Mouse (Mus musculus) forebrain, embryonic 16.5 days (tissue): ENCODE data around the gene Tas2r137. TPM values are rescaled to one million over a fixed set of nuclear protein-coding genes. Genes with fewer than 3 reads are reported as not detected.

ENCODE experiments used
- ATAC-seq: fragments of 200-750 bp; cut with Nextera tagmentation; 2 replicates; pipeline ENCODE4 v1.8.0; 2017; ENCODE audit warnings: mild to moderate bottlenecking, moderate library complexity
- H3K27ac ChIP-seq: fragments of 300-500 bp; sonication (generic); 2 replicates; pipeline ENCODE4 v1.5.1; 2014; ENCODE audit warnings: low read length, control low read depth
- H3K27me3 ChIP-seq: fragments of 300-500 bp; sonication (generic); replicated peaks from 2 replicates; pipeline ENCODE4 v1.6.1; 2014; ENCODE audit warnings: low read length; ENCODE audit not compliant: control insufficient read depth, insufficient read depth
- H3K36me3 ChIP-seq: fragments of 300-500 bp; sonication (generic); 2 replicates; pipeline ENCODE4 v1.6.1; 2014; ENCODE audit not compliant: control insufficient read depth, insufficient read depth
- H3K4me1 ChIP-seq: fragments of 300-500 bp; sonication (generic); replicated peaks from 2 replicates; pipeline ENCODE4 v1.6.1; 2014; ENCODE audit warnings: low read length; ENCODE audit not compliant: control insufficient read depth, insufficient read depth
- H3K4me2 ChIP-seq: fragments of 300-500 bp; sonication (generic); 2 replicates; pipeline ENCODE4 v1.6.1; 2014; ENCODE audit warnings: mild to moderate bottlenecking, low read length, control low read depth
- H3K4me3 ChIP-seq: fragments of 300-500 bp; sonication (generic); replicated peaks from 2 replicates; pipeline ENCODE4 v1.5.1; 2014; ENCODE audit warnings: mild to moderate bottlenecking, low read length, control low read depth
- H3K9ac ChIP-seq: fragments of 300-500 bp; sonication (generic); replicated peaks from 2 replicates; pipeline ENCODE4 v1.6.1; 2014; ENCODE audit warnings: low read depth, low read length, control low read depth
- H3K9me3 ChIP-seq: fragments of 300-500 bp; sonication (generic); 2 replicates; pipeline ENCODE4 v1.6.1; 2016; ENCODE audit warnings: low read length; ENCODE audit not compliant: control insufficient read depth
- WGBS: fragments of 180-500 bp; shearing (Covaris S2); extraction: QIAGEN DNeasy Blood & Tissue Kit; methylation state at CpG from one replicate; pipeline ENCODE4 v1.1.7; 2014; 5-methylcytosine and 5-hydroxymethylcytosine counted together
- polyA plus RNA-seq: library from polyadenylated mRNA; unstranded; fragments of >200 nt; fragmentation: Nextera tagmentation; extraction: Ambion mirVana; gene quantifications from 2 replicates; pipeline ENCODE4 v1.2.1, GENCODE M21; 2015

Gene Tas2r137
- polyA plus RNA-seq, 1 experiment from 2014 or later: not detected

DNA sequence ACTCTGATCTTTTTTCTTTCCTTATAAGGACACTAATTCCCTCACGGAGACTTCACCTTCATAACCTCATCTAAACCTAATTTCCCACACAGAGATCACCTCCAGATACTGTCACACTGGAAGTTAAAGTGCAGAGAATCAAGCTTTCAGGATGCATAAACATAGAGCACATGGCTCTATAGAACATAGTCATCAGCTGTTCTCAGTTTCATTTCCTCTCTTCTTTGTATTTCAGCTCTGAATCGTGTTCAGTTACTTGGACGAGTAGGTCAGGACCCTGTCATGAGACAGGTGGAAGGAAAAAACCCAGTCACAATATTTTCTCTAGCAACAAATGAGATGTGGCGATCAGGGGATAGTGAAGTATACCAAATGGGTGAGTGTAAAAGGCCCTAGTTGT lies 14.9 kb upstream of the Tas2r137 start:
- Histone ChIP-seq H3K36me3 (peaks cover 38% of the 10 kb centered on the region), H3K9me3 (peaks cover 5% of the 10 kb centered on the region; the same call in 1 of the 2 replicates), H3K4me2 (no peak overlapping the region), H3K27ac (no peak overlapping the region), H3K27me3 (no peaks in the 10 kb centered on the region), H3K4me1 (peaks cover 10% of the 10 kb centered on the region), H3K9ac (no peak overlapping the region), H3K4me3 (no peak overlapping the region)
- no peak for ATAC-seq
- 84% methylated on average over 4 of the region's 4 CpGs for WGBS

DNA sequence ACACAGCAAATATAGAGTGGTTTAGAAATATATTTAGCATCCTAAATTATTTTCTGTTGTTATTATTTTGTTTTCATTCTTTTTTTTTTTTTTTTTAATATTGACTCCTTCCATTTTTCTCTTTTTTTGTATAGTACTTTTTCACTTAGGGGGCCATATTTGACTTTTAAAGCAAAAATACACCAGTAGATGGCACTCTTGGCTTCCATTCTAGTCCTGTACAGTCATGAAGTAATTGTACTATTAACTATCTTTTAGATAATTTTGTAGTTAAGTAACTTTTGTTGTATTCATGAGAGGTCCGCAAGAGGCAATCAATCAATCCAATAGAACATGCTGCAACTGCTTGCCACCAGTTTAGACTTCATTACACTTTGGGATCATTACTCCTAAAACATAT lies 11.3 kb upstream of the Tas2r137 start:
- 92% methylated on average over 1 of the region's 1 CpGs for WGBS
- Histone ChIP-seq H3K4me2 (no peak overlapping the region), H3K9ac (no peak overlapping the region), H3K4me1 (no peaks in the 10 kb centered on the region), H3K27ac (no peak overlapping the region), H3K4me3 (no peak overlapping the region), H3K9me3 (peaks cover 5% of the 10 kb centered on the region; the same call in 1 of the 2 replicates), H3K36me3 (peaks cover 48% of the 10 kb centered on the region), H3K27me3 (no peaks in the 10 kb centered on the region)
- no peak for ATAC-seq

DNA sequence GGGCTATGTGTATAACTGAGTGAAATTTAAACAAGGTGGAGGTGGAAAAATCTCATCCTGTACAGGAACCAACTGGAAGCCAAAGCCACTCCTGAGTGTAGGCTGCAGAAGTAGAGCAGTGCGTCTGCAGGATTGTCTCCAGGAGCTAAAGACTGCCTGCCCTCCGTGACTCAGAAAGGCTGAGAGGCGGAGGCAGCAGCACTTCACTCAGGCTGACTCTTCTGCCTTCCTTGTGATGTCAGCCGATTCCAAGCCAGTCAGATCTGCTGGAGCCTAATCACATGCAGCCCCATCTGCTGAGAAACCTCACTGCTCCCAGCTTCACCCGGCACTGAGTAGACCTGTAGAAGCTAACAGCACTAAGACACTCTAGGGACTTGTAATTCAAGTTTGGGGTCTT lies 8.7 kb upstream of the Tas2r137 start:
- 86% methylated on average over 5 of the region's 5 CpGs for WGBS
- no peak for ATAC-seq

DNA sequence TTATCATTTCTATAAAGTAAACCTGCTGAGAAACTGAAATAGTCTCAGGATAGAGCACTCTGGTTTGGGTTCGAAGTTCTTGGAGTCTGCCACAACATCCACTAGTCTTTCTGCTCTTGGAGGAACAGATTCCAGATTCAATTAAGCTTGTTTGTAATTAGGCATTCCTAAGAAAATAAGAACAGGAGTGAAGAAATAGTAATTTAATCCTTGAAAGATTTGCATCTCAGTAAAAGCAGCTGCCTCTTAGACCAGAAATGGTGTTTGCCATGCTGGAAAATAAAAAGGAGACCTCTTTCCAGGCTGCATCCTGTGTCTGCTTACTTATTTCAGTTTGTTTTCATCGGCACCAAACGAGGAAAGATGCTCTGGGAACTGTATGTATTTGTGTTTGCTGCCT lies 2.2 kb downstream of the Tas2r137 start, which contains the start of gene Tas2r108:
Tas2r108 (plus strand) TSS at position 301 of the 400 bp plus-strand sequence.
- no peaks in the 10 kb centered on the region for H3K4me1 ChIP-seq
- WGBS: 86% methylated on average over 3 of the region's 3 CpGs
- H3K4me3 ChIP-seq: no peak within 1 kb of the TSS
- no peak within 1 kb of the TSS for H3K4me2 ChIP-seq
- no peaks in the 10 kb centered on the region for H3K36me3 ChIP-seq
- no peaks in the 10 kb centered on the region for H3K27me3 ChIP-seq
- H3K9ac ChIP-seq: no peak within 1 kb of the TSS
- H3K9me3 ChIP-seq: no peaks in the 10 kb centered on the region
- ATAC-seq: no peak
- no peak within 1 kb of the TSS for H3K27ac ChIP-seq

More for the DNA sequence above, 8.7 kb upstream of the Tas2r137 start:
- H3K27ac ChIP-seq: no peak overlapping the region
- H3K9me3 ChIP-seq: no peaks in the 10 kb centered on the region
- no peak overlapping the region for H3K4me2 ChIP-seq
- H3K9ac ChIP-seq: no peak overlapping the region
- no peaks in the 10 kb centered on the region for H3K27me3 ChIP-seq
- H3K36me3 ChIP-seq: peaks cover 33% of the 10 kb centered on the region
- no peak overlapping the region for H3K4me3 ChIP-seq
- H3K4me1 ChIP-seq: no peaks in the 10 kb centered on the region

DNA sequence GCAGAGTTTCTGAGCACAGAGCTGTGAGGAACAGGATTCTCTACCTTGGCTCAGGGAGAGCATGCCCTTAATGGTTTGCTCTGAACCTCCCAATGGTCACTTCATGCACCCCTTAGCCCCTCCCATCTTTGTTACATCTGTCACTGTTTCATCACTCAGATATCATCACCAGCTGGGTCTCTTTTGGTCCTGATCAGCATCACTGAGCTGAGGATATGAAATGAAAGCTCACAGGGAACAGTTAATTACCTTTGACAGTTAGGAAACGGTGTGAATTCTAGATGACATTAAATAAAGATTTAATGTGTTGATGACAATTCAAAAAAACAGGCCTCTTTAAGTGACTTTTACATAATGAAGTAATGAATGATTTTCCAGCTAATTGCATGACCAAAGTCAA lies 28.4 kb downstream of the Tas2r137 start, which contains the start of gene Prss37:
Prss37 (minus strand) TSS at position 101 of the 400 bp plus-strand sequence.
- H3K27me3 ChIP-seq: no peaks in the 10 kb centered on the region
- no peak within 1 kb of the TSS for H3K9ac ChIP-seq
- ATAC-seq: no peak

More for the DNA sequence above, 28.4 kb downstream of the Tas2r137 start, which contains the start of gene Prss37:
- Histone ChIP-seq H3K4me3 (no peak within 1 kb of the TSS), H3K27ac (no peak within 1 kb of the TSS), H3K4me1 (no peaks in the 10 kb centered on the region), H3K9me3 (no peaks in the 10 kb centered on the region), H3K36me3 (no peaks in the 10 kb centered on the region), H3K4me2 (no peak within 1 kb of the TSS)
- WGBS: 80% methylated on average over 1 of the region's 1 CpGs

Other genes with a start within 250 kb of the Tas2r137 start
- gene Agk, start 166.1 kb upstream of the Tas2r137 start, polyA plus RNA-seq: 60.4 and 64.0 TPM in 2 replicates
- 43.2 and 50.4 TPM in 2 replicates for gene E330009J07Rik, start 55.1 kb upstream of the Tas2r137 start, polyA plus RNA-seq
- 0.10 and 0.55 TPM in 2 replicates for gene Wee2, start 52.1 kb upstream of the Tas2r137 start, polyA plus RNA-seq
- gene Ssbp1, start 19.9 kb upstream of the Tas2r137 start, polyA plus RNA-seq: 129 and 134 TPM in 2 replicates
- gene Tas2r108, start 2.3 kb downstream of the Tas2r137 start, polyA plus RNA-seq: not detected in 2 replicates
- not detected in 2 replicates for gene Prss37, start 28.3 kb downstream of the Tas2r137 start, polyA plus RNA-seq
- gene Olfr461, start 63.8 kb downstream of the Tas2r137 start, polyA plus RNA-seq: 0.08 and 0.17 TPM in 2 replicates
- not detected in 2 replicates for gene Olfr460, start 78.3 kb downstream of the Tas2r137 start, polyA plus RNA-seq
- gene Clec5a, start 94.6 kb downstream of the Tas2r137 start, polyA plus RNA-seq: 0.41 and 0.65 TPM in 2 replicates
- gene Tas2r138, start 122.1 kb downstream of the Tas2r137 start, polyA plus RNA-seq: not detected in 2 replicates
- 0.05 TPM in 1 of 2 replicates, not detected in the other for gene Mgam, start 137.6 kb downstream of the Tas2r137 start, polyA plus RNA-seq